Mouse (Mus musculus): Measurements from ENCODE around the gene Tmem120b.

Gene Tmem120b

DNA sequence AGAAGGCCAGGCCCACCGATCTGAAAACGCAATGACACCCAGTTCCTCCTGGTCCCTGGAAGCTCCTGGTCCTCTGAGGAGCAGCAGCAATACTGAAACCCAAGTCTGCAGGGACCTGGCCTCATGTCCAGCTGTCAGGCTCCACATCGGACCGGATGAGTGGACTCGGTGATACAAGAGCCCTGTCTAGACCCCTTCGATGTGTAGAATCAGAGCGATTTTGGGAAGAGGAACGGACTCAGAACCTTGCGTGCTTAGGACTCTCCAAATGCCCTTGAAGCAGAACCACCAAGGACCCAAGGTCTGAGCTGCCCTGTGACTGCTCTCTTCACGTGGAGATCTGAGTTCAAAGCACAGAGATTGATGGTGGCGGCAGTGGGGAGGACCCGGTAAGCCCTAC, at the start of gene Tmem120b:
Gene Tmem120b (plus strand): TSS at position 301 of the 400 bp plus-strand sequence.
- no peak for DNase-seq (ENCODE audit: low read depth)

DNA sequence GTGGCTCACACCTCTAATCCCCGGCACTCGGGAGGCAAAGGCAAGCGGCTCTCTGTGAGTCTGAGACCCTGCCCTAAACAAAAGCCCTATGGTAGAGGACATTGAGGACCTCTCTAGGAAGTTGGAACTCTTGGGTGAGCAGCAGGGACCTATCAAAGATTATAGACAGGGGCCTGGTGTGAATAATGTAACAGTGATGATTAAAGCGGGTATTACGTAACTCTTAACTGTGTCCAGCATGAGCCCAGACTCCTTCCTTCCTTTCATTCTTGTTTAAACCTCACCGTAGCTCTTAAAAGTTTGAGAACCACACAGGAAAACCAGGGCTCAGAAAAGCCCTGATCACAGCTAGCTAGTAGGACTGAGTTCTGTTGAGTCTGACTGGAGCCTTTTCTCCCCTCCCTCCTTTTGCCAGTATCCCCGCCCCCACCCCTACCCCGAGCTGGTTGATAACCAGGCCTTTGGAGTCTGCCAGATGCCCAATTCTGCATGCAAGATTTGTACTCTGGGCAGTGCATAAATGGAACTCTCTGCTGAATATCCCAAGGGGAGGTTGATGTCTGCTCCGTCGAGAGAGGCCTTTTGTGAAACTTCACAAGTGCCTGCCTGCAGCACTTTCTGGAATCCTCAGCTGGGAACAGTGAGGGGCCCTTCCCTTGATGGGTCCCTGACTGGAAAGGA, 48.7 kb upstream of the Tmem120b start:
- peak; percentile 55 for DNase-seq (ENCODE audit: low read depth)

DNA sequence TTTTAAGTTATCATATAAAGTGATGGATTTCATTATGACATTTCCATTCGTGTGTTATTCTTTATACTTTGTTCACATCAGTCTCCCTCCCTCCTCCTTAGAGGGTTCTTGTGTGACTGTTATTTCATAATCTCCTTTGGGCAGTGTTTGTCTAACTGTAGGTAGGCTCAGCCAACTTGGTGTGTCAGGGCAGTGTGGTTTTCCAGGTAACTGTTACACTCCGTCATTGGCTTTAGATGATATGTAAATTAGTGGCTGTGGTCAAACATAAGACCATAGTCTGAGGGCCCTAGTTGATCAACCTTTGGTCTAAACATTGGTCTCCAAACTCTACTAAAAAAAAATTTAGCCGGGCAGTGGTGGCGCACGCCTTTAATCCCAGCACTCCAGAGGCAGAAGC, 47.8 kb upstream of the Tmem120b start:
- no peak for DNase-seq (ENCODE audit: low read depth)

DNA sequence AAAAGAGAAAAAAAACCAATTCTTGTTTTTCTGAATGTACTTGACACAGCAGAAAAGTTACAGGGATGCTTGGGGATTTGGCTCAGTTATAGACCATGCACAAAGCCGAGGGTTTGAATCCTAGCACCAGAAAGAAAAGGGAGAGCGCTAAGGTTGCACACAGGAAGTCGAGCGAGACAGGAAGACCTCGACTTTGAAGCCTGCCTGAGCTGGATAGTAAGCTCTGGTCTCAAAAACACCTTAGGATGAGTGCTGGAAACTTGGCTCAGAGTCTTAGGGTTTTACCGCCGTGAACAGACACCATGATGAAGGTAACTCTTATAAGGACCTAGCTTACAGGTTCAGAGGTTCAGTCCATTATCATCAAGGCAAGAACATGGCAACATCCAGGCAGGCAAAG, 46.8 kb upstream of the Tmem120b start:
- DNase-seq (ENCODE audit: low read depth): peak; percentile 74

DNA sequence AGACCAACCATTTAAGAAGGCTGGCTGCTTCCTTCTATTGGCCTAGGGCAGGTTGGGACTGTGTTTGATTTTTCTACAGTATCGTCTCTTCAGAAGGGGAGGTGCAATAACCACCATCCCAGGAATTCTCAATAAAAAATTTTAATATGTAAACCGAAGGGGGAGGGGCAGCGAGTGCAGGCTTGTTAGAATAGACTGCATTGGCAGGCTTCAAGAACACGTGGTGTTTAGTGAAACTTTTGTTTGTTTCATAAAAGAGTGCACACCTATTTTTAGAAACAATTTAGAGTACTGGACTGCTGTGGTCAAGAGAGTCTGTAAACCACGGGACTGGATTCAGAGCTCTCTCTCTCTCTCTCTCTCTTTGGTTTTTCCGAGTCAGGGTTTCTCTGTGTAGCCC, 45.2 kb upstream of the Tmem120b start:
- DNase-seq (ENCODE audit: low read depth): no peak

DNA sequence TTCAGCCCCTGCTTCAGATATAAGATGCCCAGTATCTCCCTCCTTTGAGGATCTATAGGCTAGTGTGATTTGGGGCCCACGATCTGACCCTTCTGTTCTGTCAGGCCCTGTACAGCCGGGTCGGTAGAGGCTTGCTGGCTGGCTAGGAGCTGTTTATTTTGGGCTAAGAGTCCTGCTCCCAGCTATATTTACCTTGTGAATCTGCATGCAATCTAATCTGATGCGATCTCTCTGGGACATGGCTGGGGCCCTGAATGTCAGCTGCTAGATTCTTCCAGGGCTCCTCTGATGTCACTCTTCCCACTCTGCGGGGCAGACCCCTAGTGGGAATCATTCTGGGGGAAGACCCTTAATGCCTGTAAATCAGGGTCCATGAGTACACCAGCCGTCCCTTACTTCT, 43.9 kb upstream of the Tmem120b start:
- DNase-seq (ENCODE audit: low read depth): no peak

DNA sequence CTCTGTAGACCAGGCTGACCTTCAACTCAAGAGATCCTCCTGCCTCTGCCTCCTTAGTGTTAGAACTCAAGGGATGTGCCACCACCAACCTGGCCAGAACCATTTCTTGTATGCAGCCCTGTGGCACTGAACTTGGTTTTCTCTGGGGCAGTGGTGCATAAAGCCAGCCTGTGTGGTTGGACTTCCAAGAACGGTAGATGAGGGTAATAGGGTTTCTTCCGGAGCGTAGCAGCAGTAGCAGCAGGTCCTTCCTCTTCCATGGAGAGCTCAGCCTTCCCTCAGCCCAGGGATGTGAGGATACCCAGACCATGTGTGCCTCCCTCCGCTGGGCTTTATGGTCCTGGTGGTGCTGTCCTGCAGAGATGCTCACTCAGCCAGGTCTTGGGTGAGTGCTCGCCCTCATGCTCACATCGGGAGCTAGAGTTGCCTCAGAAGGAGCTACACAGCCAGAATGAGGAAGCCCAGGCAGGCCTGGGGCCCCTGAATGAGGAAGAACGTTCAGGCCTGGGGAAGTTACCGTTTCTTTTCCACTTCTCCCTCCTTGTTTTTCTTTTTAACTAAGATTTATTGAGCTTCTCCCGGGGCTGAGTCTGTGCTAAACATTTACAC, 43.1 kb upstream of the Tmem120b start:
- no peak for DNase-seq (ENCODE audit: low read depth)

DNA sequence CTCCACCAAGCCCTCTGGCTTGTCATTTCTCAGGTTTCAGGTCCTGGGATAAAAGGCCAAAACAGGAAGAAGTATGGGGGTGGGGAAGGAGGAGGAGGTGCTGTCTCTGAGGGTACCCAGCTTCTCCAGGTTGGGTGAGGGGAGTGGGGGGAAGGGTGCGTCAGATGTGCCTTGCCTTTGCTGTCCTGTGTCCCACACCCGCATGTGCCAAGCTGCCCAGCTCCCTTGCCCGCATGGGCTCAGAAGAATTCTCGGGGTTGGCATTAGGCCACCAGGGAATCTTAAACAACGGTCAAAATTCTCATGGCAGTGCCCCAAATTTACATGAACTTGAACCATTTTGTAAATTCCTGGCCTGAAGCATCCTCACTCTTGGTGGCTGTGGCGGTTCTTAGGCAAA, 41.8 kb upstream of the Tmem120b start:
- DNase-seq (ENCODE audit: low read depth): no peak

DNA sequence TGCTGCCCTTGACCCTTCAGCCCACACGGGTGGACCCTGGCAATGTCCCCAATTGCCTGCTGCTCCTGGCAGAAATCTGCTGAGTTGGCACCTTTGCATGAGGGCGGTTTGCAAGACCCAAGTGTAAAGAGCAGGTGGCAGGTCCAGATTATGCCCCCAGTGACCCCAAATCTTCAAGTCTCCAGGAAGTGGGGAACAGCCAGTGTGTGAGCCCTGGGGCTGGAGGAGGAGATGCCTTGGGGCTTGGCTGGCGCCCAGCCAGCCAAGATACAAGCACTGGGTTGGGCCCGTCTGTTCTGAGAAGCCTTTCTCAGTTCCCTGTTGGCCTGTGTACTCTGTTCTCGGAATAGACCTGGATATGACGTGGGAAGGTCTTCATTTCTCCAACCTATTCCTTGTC, 40.8 kb upstream of the Tmem120b start:
- no peak for DNase-seq (ENCODE audit: low read depth)

DNA sequence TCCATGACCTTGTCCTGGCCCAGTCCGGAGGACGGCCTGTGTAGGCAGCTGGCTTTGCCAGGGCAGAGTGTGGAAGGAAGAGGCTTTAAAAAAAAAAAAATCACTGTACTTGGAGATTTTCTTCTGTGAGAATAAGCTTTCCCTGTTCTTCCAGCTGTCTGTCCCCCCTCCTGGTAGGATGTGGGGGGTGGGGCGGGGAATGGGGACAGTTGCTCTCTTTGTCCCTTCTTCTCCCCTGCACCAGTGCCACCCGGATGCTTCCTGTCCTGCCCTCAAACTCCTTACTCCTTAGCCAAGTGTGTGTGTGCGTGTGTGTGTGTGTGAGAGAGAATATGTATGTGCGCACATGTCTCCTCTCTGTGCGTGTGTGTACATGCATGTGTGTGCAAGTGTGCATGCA, 38.5 kb upstream of the Tmem120b start:
- no peak for DNase-seq (ENCODE audit: low read depth)

DNA sequence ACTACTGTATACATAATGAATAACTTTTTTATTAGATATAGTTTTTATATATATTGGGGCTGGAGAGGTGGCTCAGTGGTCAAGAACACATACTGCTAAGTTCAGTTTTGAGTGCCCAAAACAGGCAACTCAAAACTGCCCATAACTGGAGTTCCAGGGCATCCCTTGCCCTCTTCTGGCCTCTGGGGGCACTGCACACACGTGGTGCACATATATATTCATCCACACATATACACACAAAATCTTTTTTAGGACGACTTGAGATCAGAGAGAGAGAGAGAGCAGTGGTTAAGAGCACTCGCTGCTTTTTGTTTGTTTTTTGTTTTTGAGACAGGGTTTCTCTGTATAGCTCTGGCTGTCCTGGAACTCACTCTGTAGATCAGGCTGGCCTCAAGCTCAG, 36.9 kb upstream of the Tmem120b start:
- no peak for DNase-seq (ENCODE audit: low read depth)

DNA sequence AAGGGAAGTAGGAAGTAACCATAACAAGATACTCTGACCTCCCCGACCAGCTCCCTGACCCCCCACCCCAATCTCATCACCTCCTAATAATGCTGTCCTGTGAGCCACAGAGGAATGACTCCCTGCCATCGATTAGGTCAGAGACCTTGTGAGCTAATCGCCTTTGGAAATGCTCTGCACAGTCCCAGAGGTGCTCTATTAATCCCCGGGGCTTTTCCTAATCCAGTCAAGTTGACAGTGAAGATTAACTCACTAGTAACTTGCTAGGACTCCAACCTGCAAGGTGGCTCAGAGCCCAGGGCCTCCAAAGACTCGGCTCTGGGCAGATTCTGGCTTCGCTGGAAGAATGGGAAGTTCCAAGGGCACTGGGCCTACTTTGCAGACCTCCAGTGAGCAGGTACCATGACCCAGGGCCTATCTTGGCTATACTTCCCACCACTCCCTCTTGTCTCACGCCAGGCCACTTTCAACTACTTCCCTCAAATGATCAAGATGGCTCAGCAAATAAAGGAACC, 34.5 kb upstream of the Tmem120b start:
- no peak for DNase-seq (ENCODE audit: low read depth)

DNA sequence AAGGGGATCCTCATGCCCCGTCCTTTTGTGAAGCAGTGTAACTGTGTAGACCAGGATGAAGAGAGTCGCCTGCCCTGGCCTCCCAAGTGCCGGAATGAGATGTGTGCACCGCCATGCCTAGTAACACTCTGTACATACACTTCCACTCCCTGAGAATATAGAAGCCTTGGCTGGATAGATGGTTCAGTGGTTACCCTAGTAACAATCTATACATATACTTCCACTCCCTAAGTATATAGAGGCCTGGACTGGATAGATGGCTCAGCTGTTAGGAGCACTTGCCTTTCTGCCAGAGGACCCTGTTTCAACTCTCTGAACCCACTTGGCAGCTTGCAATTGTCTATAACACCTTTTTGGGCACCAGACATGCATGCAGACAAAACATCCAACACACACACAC, 33.1 kb upstream of the Tmem120b start:
- no peak for DNase-seq (ENCODE audit: low read depth)

DNA sequence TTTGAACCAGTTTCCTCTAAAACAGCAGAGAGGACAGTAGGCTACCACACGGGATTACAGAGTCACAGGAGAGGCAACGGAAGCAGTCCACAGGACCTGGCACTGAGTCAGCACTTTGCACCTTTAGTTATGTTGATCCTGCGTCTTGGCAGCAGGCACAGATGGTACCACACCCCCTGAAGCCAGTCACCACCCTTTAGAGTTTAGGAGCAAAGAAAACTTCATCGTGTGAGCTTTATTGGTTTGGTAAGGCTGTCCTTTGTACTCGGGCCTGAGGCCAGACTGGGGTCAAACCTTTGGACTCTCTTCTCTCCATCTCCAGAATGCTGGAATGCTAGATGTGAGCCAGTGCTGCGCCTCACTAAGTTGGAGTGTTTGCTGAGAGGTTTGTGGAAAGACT, 32.7 kb upstream of the Tmem120b start:
- no peak for DNase-seq (ENCODE audit: low read depth)

DNA sequence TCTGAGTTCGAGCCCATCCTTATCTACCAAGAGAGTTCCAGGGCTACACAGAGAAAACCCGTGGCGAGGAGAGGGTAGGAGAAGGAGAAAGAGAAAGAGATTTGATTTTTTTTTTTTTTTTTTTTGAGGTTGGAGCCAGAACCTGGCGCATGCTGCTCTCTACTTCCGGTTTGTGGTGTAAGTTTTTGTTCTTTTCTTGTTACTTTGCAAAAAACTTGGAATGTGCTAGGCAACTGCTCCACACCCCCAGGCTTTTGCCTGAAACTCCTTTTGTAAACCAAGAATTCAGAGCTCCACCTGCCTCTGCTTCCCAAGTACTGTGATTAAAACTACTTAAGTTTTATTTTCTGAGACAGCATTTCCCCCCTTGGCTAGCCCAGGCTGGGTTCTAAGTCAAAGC, 30.1 kb upstream of the Tmem120b start:
- peak; percentile 62 for DNase-seq (ENCODE audit: low read depth)

DNA sequence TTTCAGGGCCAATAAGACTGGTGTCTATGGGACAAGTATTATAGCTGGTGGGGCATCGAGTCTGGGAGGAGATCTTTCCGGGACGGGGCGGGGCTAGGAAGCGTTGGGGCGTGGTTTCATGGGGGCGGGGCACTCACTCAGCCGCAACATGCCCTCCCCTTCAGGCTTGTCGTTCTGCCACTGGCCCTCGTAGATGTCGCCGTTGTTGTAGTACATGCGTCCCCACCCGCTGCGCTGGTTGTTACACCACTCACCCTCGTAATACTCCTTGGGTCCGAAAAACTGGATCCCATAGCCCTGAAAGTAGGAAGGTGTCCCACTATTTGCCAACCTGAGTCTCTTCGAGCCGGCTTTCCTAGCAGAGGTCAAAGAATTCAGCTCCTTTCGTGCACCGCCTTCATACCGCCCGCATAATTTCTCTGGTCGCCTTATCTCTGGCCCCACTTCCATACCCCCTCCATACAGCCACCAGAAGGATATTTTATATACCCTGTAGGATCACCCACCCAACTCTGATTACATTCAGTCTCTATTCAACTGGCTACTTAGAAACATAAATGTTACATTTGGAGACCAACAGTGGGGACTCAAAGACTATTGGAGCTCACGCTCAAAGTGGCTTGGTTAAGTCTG, 29.0 kb upstream of the Tmem120b start:
- peak; percentile 89 for DNase-seq (ENCODE audit: low read depth)

DNA sequence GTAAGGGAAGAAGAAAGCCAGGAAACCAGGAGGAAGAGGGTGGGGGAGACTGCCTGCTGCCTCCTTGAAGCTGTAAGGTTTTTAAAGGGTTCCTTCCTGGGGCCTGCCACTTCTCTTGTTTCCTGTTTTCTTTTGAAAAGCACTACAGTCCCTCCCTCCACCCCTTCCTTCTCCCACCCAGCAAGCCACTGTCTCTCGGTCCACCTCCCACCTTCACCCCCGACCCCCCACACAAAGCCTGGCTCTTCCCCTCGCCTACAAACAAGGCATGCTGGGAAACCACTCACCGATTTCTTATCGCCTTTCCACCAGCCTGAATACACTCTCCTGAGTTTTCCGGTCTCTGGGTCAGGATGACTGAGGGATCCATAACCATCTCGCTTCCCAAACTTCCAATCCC, 27.4 kb upstream of the Tmem120b start:
- no peak for DNase-seq (ENCODE audit: low read depth)

DNA sequence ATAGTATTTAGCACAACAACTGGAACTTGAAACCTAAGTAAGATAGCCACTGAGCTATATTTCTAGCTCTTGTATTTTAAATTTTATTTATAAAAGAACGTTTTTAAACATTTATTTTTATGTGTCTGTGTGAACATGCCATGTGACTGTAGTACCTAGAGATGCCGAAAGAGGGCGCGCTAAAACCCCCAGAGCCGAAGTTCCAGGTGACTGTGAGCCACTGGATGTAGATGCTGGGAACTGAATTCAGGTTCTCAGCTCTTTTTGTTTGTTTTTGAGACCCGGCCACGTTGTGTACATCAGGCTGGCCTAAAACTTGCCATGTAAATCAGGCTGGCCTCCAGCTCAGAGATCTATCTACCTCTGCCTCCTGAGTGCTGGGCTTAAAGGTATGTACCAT, 24.4 kb upstream of the Tmem120b start:
- peak; percentile 75 for DNase-seq (ENCODE audit: low read depth)

DNA sequence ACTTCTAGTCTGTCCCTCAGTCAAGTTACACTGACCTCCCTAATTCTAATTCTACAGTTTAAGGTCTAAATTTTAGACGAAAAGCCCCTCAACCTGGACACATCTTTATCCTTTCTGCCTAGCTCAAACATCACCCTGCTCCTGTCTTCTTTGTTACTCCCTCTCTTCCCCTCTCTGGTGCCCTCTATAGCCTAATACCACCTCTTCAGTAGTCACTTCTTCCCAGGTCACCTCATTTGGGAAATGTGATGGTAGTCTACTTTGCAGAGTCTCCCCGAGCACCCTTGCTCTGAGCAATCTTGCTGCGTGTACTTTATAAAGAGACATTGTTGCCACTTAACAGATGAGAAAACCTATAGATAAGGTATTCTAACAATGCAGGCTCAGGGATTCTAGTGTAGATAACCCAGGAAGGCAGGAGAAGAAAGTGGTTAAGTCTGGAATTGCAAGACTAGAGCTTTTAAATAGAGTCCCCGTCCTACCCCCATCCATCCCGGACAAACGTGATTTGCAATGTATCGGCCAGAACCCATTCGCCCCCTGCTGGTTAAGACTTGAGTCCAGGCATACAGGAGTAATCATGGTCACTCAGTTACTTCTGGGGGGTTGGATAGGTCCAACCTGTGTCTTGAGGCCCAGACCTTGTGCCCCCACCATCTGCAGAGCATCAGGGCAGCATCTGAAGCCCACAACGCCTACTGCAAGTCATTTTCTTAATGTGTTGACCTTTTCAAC, 22.5 kb upstream of the Tmem120b start:
- DNase-seq (ENCODE audit: low read depth): peak; percentile 78

DNA sequence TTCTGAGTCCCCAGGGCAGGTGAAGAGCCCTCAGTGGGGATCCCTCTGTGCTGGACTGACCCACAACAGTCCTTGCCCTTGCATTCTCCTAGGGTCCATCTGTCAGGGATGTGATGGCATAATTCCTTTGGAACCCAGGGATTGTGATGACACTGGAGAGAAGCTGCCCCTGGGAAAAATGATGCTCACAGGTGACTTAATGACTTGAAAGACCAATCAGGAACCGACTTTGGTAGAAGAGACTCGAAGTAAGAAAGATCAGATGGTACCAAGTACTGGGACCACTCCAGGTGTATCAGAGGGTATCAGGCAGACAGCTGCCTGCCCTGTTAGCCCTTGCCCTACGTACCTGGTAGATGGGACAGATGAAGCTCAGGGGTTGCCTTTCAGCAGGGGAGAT, 21.3 kb upstream of the Tmem120b start, which contains the start of gene Morn3:
Gene Morn3 (minus strand): TSS at position 101 of the 400 bp plus-strand sequence.
- no peak for DNase-seq (ENCODE audit: low read depth)

DNA sequence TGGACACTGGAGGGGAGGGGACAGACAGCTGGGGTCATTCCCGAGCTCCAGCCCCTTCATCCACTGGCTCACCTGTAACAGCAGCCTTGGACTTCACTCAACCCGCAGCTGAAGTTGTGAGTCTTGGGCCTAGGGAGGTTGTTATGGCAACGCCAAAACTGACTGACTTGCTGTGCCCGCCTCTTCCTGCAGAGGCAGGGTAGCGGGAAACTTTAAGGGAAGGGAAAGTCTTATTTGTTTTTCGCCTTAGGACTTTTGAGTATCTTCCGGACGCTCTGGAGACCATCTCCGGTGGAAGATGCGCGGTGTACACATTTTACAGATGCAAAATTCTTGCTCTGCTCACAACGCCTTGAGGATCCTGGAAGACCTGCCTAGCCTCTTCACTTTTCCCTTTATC, 18.9 kb upstream of the Tmem120b start:
- peak; percentile 84 for DNase-seq (ENCODE audit: low read depth)

DNA sequence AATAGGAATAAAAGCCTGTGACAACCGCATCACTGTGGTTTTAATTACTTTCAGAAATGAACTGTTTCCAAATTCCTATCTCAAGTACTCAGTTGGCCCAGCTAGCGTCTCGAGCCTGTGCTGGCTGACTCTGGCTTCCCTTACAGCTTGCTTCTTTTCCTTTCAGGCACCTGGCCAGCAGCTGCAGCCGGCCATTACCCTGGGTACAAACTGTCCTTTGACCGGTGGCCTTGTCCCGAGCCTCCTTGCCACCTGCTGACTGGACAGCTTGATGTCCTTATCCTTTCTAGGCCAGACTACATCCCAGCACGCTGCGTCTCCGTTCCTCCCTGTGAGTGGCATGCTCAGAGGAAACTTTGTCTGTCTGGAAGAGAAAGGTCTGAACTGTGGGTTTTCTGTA, 17.3 kb upstream of the Tmem120b start:
- DNase-seq (ENCODE audit: low read depth): no peak

DNA sequence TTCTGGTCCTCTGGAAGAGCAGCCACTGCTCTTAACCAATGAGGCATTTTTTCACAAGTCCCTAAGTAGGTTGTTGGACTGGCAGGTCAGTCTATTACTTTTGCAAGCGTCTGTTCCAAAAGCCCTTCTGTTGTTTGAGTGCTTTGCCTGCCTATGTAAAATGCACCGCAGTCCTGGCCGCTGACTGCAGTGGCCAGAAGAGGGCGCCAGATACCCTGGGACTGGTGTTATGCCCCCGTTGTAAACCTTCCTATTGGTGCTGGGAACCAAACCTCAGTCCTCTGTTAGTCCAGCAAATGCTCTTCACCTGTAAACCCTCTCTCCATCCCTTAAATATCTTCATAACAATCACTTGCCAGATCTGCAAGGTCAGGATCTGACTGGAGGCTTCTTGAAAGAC, 16.5 kb upstream of the Tmem120b start:
- DNase-seq (ENCODE audit: low read depth): no peak

All from naive thymus-derived CD4-positive, alpha-beta T cell, adult 2 months (primary cell).